Mouse (Mus musculus) left cerebral cortex, adult 9 months (tissue): ENCODE data around the gene Gadd45g.

Experiments
- DNase-seq, 2 experiments: peaks; one replicate each; pipeline ENCODE4 v3.0.0; 2022; ENCODE audit warnings: low spot score in 2 of 2

Gadd45g gene

GRCm38 (mm10) chr13:51885594-51885993 lies 39.1 kb downstream of the Gadd45g start:
- DNase-seq = no peak

DNA sequence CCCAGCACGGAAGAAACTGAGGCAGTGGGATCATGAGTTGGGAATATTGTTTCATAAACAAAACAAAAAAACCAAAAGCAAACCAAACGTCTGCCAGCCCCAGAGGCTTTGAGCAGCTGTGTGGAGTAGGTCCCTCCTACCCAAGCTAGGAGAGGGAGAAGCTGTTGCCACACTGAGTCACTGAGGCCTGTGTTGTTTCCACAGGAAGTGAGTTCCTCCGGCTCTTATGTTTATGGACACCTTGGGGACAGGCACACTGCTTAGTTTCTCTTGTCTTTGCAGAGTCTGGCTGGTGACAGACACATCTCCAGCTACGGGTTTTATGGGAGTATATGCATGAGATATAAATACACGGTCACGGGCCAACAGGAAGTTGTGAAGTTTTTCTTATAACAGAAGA lies 39.6 kb downstream of the Gadd45g start:
- no peak for DNase-seq

- DNase-seq = no peak
Observed at GRCm38 (mm10) chr13:51886723-51887122, 40.2 kb downstream of the Gadd45g start.

GRCm38 (mm10) chr13:51888426-51888825 lies 41.9 kb downstream of the Gadd45g start:
- no peak for DNase-seq

DNA sequence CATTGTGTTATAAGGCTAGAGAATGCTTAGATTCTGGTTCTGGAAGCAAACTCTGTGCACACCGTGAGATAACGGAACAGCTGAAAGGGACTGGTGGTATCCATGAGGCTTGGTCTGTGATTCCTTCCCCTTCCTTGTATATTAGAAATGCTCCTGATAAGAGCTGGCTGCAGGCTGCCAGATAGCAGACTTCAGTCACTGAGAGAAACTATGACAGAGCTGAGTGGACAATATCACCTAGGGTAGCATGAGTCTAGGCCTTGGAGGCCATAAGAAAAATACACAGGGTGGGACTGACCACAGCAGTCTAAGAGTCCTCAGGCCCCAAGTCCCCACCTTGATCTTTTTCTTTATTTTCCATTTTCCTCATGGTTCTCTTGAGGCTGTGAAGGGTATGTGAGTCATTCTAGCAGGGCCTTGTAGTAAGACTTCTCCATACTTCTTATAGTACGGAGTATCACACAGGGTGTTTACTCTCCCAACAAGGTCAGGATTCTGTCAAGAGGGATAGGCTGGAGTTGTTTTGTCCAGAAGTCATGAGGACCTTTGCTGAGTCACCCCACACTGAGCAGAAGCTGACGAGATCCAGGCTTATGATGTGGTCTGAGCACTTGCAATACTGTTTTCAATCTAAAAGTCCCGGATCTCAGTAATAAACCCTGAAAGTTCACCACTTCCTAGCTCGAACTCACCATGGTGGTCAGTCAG lies 45.5 kb downstream of the Gadd45g start:
- DNase-seq = no peak

GRCm38 (mm10) chr13:51897579-51897978 lies 51.1 kb downstream of the Gadd45g start:
- no peak for DNase-seq
